Mouse (Mus musculus) midbrain, embryonic 15.5 days (tissue): ENCODE measurements around the gene Cdc40. TPM values are rescaled to one million over a fixed set of nuclear protein-coding genes. Genes with fewer than 3 reads are reported as not detected.
"Not testable (repeated sequence)": the region's sequence is repeated elsewhere in the genome, so short reads cannot be mapped to it uniquely, and the experiment has no call there.

ENCODE experiments used
- ATAC-seq: fragments of 200-750 bp; cut with Nextera tagmentation; replicated peaks from 2 replicates; pipeline ENCODE4 v1.8.0; 2017; ENCODE audit warnings: moderate TSS enrichment
- H3K27ac ChIP-seq: fragments of 300-500 bp; sonication (generic); 2 replicates; pipeline ENCODE4 v1.5.1; 2015; ENCODE audit warnings: mild to moderate bottlenecking, inconsistent platforms
- H3K27me3 ChIP-seq: fragments of 300-500 bp; sonication (generic); replicated peaks from 2 replicates; pipeline ENCODE4 v1.6.1; 2015; ENCODE audit warnings: inconsistent platforms
- H3K36me3 ChIP-seq: fragments of 300-500 bp; sonication (generic); replicated peaks from 2 replicates; pipeline ENCODE4 v1.6.1; 2015; ENCODE audit warnings: inconsistent platforms
- H3K4me1 ChIP-seq: fragments of 300-500 bp; sonication (generic); 2 replicates; pipeline ENCODE4 v1.6.1; 2015; ENCODE audit warnings: inconsistent platforms
- H3K4me2 ChIP-seq: fragments of 300-500 bp; sonication (generic); 2 replicates; pipeline ENCODE4 v1.6.1; 2015; ENCODE audit warnings: inconsistent platforms, mild to moderate bottlenecking, moderate library complexity
- H3K4me3 ChIP-seq: fragments of 300-500 bp; sonication (generic); 2 replicates; pipeline ENCODE4 v1.5.1; 2015; ENCODE audit warnings: mild to moderate bottlenecking, inconsistent platforms
- H3K9ac ChIP-seq: fragments of 300-500 bp; sonication (generic); 2 replicates; pipeline ENCODE4 v1.6.1; 2015; ENCODE audit warnings: mild to moderate bottlenecking, inconsistent platforms
- H3K9me3 ChIP-seq: fragments of 300-500 bp; sonication (generic); 2 replicates; pipeline ENCODE4 v1.6.1; 2016; ENCODE audit warnings: inconsistent platforms
- WGBS: fragments of 180-500 bp; shearing (Covaris S2); methylation state at CpG from one replicate; pipeline ENCODE4 v1.1.7; 2015; ENCODE audit warnings: mixed read lengths; 5-methylcytosine and 5-hydroxymethylcytosine counted together
- polyA plus RNA-seq: library from polyadenylated mRNA; unstranded; fragments of >200 nt; fragmentation: Nextera tagmentation; extraction: Ambion mirVana; gene quantifications from 2 replicates; pipeline ENCODE4 v1.2.1, GENCODE M21; 2015

Gene Cdc40
- polyA plus RNA-seq, 1 experiment from 2014 or later, result 23.6 TPM

- Histone ChIP-seq H3K4me3 (no peak overlapping the region), H3K9me3 (no peaks in the 10 kb centered on the region), H3K9ac (no peak overlapping the region), H3K36me3 (no peaks in the 10 kb centered on the region), H3K27me3 (no peaks in the 10 kb centered on the region), H3K4me2 (no peak overlapping the region), H3K4me1 (no peaks in the 10 kb centered on the region), H3K27ac (no peak overlapping the region)
- 61% methylated on average over 4 of the region's 4 CpGs for WGBS
- no peak for ATAC-seq
Measured at GRCm38 (mm10) chr10:40813627-40814026, 69.5 kb downstream of the Cdc40 start.

- H3K4me3 ChIP-seq, H3K4me1 ChIP-seq, H3K9ac ChIP-seq, H3K27ac ChIP-seq, H3K9me3 ChIP-seq, H3K36me3 ChIP-seq, H3K27me3 ChIP-seq, ATAC-seq, H3K4me2 ChIP-seq: not testable (repeated sequence)
- 28% methylated on average over 5 of the region's 5 CpGs for WGBS
Measured at GRCm38 (mm10) chr10:40809411-40809910, 73.7 kb downstream of the Cdc40 start.

GRCm38 (mm10) chr10:40806221-40806620, 76.9 kb downstream of the Cdc40 start:
- ATAC-seq, result no peak
- 85% methylated on average over 4 of the region's 4 CpGs for WGBS
- Histone ChIP-seq H3K36me3 (no peaks in the 10 kb centered on the region), H3K4me1 (no peaks in the 10 kb centered on the region), H3K9me3 (no peaks in the 10 kb centered on the region), H3K27ac (no peak overlapping the region), H3K4me3 (no peak overlapping the region), H3K4me2 (no peak overlapping the region), H3K27me3 (no peaks in the 10 kb centered on the region), H3K9ac (no peak overlapping the region)

DNA sequence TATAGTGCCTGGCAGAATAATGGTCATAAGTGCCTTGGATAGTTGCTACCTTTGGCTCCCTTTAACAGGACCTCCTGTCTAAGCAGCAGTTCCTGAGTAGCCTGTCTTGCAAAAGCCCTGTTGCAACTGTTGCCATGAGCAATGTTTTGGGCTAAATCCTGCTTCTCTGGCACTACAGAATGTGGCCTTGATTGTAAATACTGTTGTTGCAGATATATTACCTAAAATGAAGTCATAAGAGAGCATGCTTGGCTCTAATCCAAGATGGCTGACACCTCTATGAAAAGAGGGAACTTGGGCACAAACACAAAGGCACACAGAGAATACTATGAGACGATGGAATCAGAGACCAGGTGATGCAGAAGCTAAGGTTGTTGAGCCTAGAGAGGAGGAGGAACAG, 77.9 kb downstream of the Cdc40 start:
- Histone ChIP-seq H3K4me2 (no peak overlapping the region), H3K4me1 (no peaks in the 10 kb centered on the region), H3K36me3 (no peaks in the 10 kb centered on the region), H3K9me3 (no peaks in the 10 kb centered on the region), H3K9ac (no peak overlapping the region), H3K27ac (no peak overlapping the region), H3K27me3 (no peaks in the 10 kb centered on the region), H3K4me3 (no peak overlapping the region)
- no peak for ATAC-seq
- WGBS, result 70% methylated on average over 1 of the region's 1 CpGs

DNA sequence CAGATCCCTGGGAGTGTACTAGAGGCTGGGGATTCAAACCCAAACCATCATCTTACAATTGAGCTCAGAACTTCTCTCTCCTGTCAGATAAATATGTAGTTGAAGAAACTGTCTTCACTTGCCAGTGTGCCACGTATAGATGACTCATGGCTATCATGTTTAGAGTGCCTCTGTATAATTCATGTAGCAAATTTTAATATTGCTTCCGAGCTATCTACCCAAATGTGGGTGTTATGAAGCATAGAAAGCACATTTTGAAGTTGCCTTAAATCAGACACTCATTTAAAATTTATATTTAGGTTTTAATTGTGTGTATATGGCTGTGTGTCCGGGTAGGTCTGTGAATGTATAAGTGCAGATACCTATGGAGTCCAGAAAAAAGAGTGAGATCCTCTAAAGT, 91.0 kb downstream of the Cdc40 start:
- Histone ChIP-seq H3K9me3 (no peaks in the 10 kb centered on the region), H3K4me3 (no peak overlapping the region), H3K27ac (no peak overlapping the region), H3K27me3 (no peaks in the 10 kb centered on the region), H3K4me2 (no peak overlapping the region), H3K9ac (no peak overlapping the region), H3K36me3 (no peaks in the 10 kb centered on the region), H3K4me1 (no peaks in the 10 kb centered on the region)
- ATAC-seq, result no peak
- 78% methylated on average over 3 of the region's 3 CpGs for WGBS

- Histone ChIP-seq H3K36me3 (no peaks in the 10 kb centered on the region), H3K27me3 (no peaks in the 10 kb centered on the region), H3K9ac (no peak overlapping the region), H3K4me1 (no peaks in the 10 kb centered on the region), H3K9me3 (no peaks in the 10 kb centered on the region), H3K27ac (no peak overlapping the region), H3K4me3 (no peak overlapping the region), H3K4me2 (no peak overlapping the region)
- no peak for ATAC-seq
- 84% methylated on average over 3 of the region's 3 CpGs for WGBS
Measured at GRCm38 (mm10) chr10:40790406-40790805, 92.7 kb downstream of the Cdc40 start.

Other genes with a start within 250 kb of the Cdc40 start
- gene Mettl24, start 200.0 kb downstream of the Cdc40 start, polyA plus RNA-seq, result 0.47 and 0.71 TPM in 2 replicates
- gene Wasf1, start 164 bp upstream of the Cdc40 start, polyA plus RNA-seq, result 122 and 125 TPM in 2 replicates
- 2.7 and 2.9 TPM in 2 replicates for gene Gpr6, start 189.0 kb upstream of the Cdc40 start, polyA plus RNA-seq